Mouse (Mus musculus) kidney, adult 2 months (tissue): Measurements from ENCODE around the gene Capg. TPM values are rescaled to one million over a fixed set of nuclear protein-coding genes. Genes with fewer than 3 reads are reported as not detected.

Experiments used
- DNase-seq: peaks from one replicate; pipeline ENCODE4 v3.0.0; 2021
- H3K27ac ChIP-seq: fragments of 200-500 bp; 2 replicates; pipeline ENCODE4 v1.5.1; 2012; ENCODE audit warnings: low read depth, low read length, control low read depth, inconsistent platforms; ENCODE audit not compliant: insufficient read depth
- H3K27me3 ChIP-seq: fragments of 200-500 bp; replicated peaks from 2 replicates; pipeline ENCODE4 v1.6.1; 2012; ENCODE audit warnings: mild to moderate bottlenecking, moderate library complexity, low read length, inconsistent platforms; ENCODE audit not compliant: control insufficient read depth, insufficient read depth
- H3K36me3 ChIP-seq: fragments of 200-500 bp; 2 replicates; pipeline ENCODE4 v1.6.1; 2012; ENCODE audit warnings: mild to moderate bottlenecking, moderate library complexity, low read length, inconsistent platforms; ENCODE audit not compliant: control insufficient read depth, insufficient read depth
- H3K4me1 ChIP-seq: fragments of 200-500 bp; 2 replicates; pipeline ENCODE4 v1.6.1; 2011; ENCODE audit warnings: low read length; ENCODE audit not compliant: control insufficient read depth, insufficient read depth
- H3K4me3 ChIP-seq: fragments of 200-500 bp; 2 replicates; pipeline ENCODE4 v1.5.1; 2011; ENCODE audit warnings: mild to moderate bottlenecking, low read depth, low read length, control low read depth; ENCODE audit not compliant: insufficient read depth
- CTCF ChIP-seq: fragments of 200-500 bp; conservative IDR thresholded peaks from 2 replicates; pipeline ENCODE4 v1.5.1; 2011; ENCODE audit warnings: low read depth, mild to moderate bottlenecking, control low read depth, low read length, moderate library complexity, mixed read lengths; ENCODE audit not compliant: insufficient read depth, insufficient read length
- POLR2A ChIP-seq: fragments of 200-500 bp; IDR thresholded peaks from one replicate; pipeline ENCODE4 v1.6.1; 2011; ENCODE audit warnings: low read depth, low read length, control low read depth
- WGBS: fragments of 180-500 bp; shearing (Covaris S2); methylation state at CpG from one replicate; pipeline ENCODE4 v1.1.7; 2018; 5-methylcytosine and 5-hydroxymethylcytosine counted together
- polyA plus RNA-seq: library from polyadenylated mRNA; depleted of rRNA; stranded (reverse); fragments of >200 nt; gene quantifications from 2 replicates; pipeline ENCODE4 v1.2.3, GENCODE M21; 2012

Capg gene
- polyA plus RNA-seq, 1 experiment, result 64.3 TPM

- 16% methylated on average over 8 of the region's 8 CpGs for WGBS
- no peaks in the 10 kb centered on the region for H3K27me3 ChIP-seq
- H3K4me1 ChIP-seq, result peaks cover 11% of the 10 kb centered on the region; the same call in 1 of the 2 replicates
- DNase-seq, result no peak
- H3K4me3 ChIP-seq, result peak overlapping the region; percentile 29
- H3K27ac ChIP-seq, result peak overlapping the region; percentile 90
- TF ChIP-seq POLR2A (no peak), CTCF (no peak)
- no peaks in the 10 kb centered on the region for H3K36me3 ChIP-seq
Observed at GRCm38 (mm10) chr6:72553079-72553412, 8.9 kb downstream of the Capg start.

GRCm38 (mm10) chr6:72560801-72561200 is 16.6 kb downstream of the Capg start:
- no peaks in the 10 kb centered on the region for H3K27me3 ChIP-seq

DNA sequence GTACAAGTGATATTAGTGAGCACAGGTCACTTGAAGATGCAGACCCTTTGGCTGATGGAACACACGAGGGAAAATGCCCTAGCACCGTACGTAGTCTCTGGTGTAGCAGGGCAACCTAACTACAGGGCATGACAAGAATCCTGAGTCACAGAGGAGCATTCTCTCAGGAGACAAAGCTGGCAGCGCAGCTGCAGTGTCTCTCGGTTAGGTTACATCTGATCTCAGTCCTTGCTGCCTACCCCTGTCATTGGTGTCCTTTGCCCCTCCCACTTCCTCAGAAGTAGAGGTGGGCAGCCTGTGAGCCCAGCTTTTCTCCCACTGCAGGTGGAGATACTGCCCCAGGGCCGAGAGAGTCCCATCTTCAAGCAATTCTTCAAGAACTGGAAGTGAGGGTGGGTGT is 18.3 kb downstream of the Capg start:
- Histone ChIP-seq H3K27me3 (no peaks in the 10 kb centered on the region), H3K36me3 (no peaks in the 10 kb centered on the region), H3K4me3 (no peak overlapping the region), H3K4me1 (peaks cover 9% of the 10 kb centered on the region; the same call in 1 of the 2 replicates), H3K27ac (peak overlapping the region; percentile 47)
- no peak for TF ChIP-seq CTCF
- TF ChIP-seq POLR2A, result no peak
- no peak for DNase-seq
- 57% methylated on average over 6 of the region's 6 CpGs for WGBS

More at GRCm38 (mm10) chr6:72560801-72561200, 16.6 kb downstream of the Capg start:
- no peak for TF ChIP-seq POLR2A
- TF ChIP-seq CTCF, result no peak
- peaks cover 9% of the 10 kb centered on the region; the same call in 1 of the 2 replicates for H3K4me1 ChIP-seq
- no peak overlapping the region for H3K4me3 ChIP-seq
- WGBS, result 79% methylated on average over 8 of the region's 8 CpGs
- H3K27ac ChIP-seq, result no peak overlapping the region
- no peak for DNase-seq
- H3K36me3 ChIP-seq, result no peaks in the 10 kb centered on the region

- peak; percentile 57 for DNase-seq
- 48% methylated on average over 5 of the region's 5 CpGs for WGBS
- no peak for TF ChIP-seq POLR2A
- no peak for TF ChIP-seq CTCF
- peaks cover 9% of the 10 kb centered on the region; the same call in 1 of the 2 replicates for H3K4me1 ChIP-seq
- no peak overlapping the region for H3K4me3 ChIP-seq
- no peaks in the 10 kb centered on the region for H3K36me3 ChIP-seq
- no peaks in the 10 kb centered on the region for H3K27me3 ChIP-seq
- H3K27ac ChIP-seq, result peak overlapping the region; percentile 47; the same call in 1 of the 2 replicates
Observed at GRCm38 (mm10) chr6:72562894-72563293, 18.7 kb downstream of the Capg start.

DNA sequence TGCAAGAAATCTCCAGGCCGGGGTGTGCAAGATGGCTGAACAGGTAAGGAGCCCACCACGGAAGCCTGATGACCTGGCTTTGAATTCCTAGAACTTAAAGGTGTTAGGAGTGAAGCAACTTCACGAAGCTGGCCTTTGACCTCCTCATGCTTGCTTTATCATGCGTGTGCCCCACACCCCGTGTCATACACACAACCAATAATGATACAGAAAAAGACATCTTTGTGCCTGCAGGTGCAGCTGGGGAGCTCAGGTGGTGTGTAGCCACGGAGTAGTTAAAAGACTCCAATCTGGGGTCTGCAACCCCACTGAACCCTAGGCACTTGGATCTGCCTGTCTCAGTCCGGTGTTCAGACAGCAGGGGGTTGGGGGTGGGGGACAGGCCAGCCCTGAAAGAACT is 21.3 kb downstream of the Capg start:
- Histone ChIP-seq H3K27ac (no peak overlapping the region), H3K27me3 (no peaks in the 10 kb centered on the region), H3K4me1 (peaks cover 9% of the 10 kb centered on the region; the same call in 1 of the 2 replicates), H3K4me3 (no peak overlapping the region), H3K36me3 (no peaks in the 10 kb centered on the region)
- TF ChIP-seq POLR2A (no peak), CTCF (no peak)
- 61% methylated on average over 7 of the region's 7 CpGs for WGBS
- no peak for DNase-seq

GRCm38 (mm10) chr6:72566044-72566443 is 21.9 kb downstream of the Capg start:
- no peak overlapping the region for H3K4me3 ChIP-seq
- TF ChIP-seq POLR2A (no peak), CTCF (peak; percentile 95)
- DNase-seq, result peak; percentile 92
- no peak overlapping the region for H3K27ac ChIP-seq
- H3K4me1 ChIP-seq, result peaks cover 9% of the 10 kb centered on the region; the same call in 1 of the 2 replicates
- no peaks in the 10 kb centered on the region for H3K36me3 ChIP-seq
- no peaks in the 10 kb centered on the region for H3K27me3 ChIP-seq
- 5% methylated on average over 4 of the region's 4 CpGs for WGBS

DNA sequence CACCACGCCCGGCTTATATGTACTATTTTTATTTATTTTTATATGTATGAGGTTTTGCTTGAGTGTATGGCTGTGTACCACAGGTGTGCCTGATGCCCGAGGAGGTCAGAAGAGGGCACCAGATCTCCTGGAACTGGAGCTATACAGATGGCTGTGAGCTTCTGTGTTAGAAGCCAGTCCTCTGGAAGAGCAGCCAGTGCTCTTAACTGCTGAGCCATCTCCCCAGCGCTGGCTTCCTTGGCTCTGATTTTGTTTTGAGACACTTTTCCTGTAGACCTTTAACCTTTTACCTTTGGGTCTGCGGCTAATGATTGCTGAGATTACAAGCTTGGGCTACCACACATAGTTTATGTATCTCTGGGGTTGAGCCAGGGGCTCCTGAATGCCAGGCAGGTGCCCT is 23.3 kb downstream of the Capg start:
- Histone ChIP-seq H3K36me3 (no peaks in the 10 kb centered on the region), H3K4me1 (peaks cover 7% of the 10 kb centered on the region; the same call in 1 of the 2 replicates), H3K4me3 (no peak overlapping the region), H3K27me3 (no peaks in the 10 kb centered on the region), H3K27ac (no peak overlapping the region)
- peak; percentile 87 for DNase-seq
- WGBS, result 65% methylated on average over 5 of the region's 5 CpGs
- TF ChIP-seq CTCF, result peak; percentile 49
- TF ChIP-seq POLR2A, result no peak

- H3K27me3 ChIP-seq, result no peaks in the 10 kb centered on the region
- no peaks in the 10 kb centered on the region for H3K36me3 ChIP-seq
- no peak for TF ChIP-seq CTCF
- TF ChIP-seq POLR2A, result no peak
- no peak overlapping the region for H3K4me3 ChIP-seq
- WGBS, result 85% methylated on average over 10 of the region's 10 CpGs
- no peak for DNase-seq
- no peak overlapping the region for H3K27ac ChIP-seq
- no peaks in the 10 kb centered on the region; the same call in 1 of the 2 replicates for H3K4me1 ChIP-seq
Observed at GRCm38 (mm10) chr6:72568736-72569135, 24.5 kb downstream of the Capg start.
